Mouse (Mus musculus): ENCODE measurements at regions not wholly inside any gene's neighbourhood (a gene's known extent, or its start where the extent isn't known, plus 50 kb on each side); places are given as distances from the start of the nearest gene placed in this dataset.
A peak's percentile ranks its signal among the peaks of the same experiment; 100 is the strongest.

DNA sequence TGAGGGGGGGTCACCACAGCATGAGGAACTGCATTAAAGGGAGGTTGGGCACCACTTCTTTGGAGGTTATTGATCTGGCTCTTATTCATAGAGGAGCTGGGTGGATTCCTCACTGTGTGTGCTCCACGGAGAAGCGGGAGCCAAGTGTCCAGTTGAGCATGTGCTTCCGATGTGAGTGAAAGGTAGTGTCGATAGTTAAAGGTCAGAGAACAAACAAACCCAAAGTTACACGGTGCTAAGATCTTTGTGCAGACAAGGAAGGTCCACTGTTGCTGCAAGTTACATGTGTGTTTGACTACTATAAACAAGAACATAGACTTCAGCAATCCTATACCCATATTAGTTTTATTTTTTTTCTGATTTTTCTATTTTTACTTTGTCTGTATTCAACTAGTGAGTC lies 80.8 kb upstream of the Bcl6 start:
- WGBS, result 71% methylated on average over 5 of the region's 5 CpGs
- no peak for ATAC-seq
- no peaks in the 10 kb centered on the region for H3K4me1 ChIP-seq (replicated peaks; ENCODE audit: control insufficient read depth, insufficient read depth, low read length)

DNA sequence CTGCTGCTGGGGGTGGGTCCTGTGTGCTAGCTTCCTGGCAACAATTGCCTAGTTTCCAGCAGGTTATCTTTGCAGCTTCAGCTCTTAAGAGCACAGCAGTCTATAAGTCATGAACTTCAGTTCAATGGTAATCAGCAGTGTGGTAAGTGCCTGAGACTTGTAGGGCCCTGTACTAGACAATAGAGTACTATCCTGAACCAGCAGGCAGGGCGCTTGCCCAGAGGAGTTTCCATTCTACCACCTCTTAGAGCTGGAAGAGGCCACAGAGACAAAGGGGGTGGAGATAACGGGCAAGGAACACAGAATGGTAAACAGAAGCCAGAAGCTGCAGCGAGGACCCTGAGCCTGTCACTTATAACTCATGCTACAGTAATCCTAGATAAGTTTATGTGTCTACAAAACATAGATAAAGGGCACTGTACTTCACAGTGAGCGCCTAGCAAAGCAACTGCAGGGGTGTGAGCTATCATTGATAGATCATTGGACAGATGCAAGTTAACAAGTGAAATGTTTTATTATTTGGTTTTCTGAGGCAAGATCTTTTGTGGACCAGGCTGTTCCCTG lies 79.7 kb upstream of the Bcl6 start:
- WGBS, result 23% methylated on average over 4 of the region's 4 CpGs
- Histone ChIP-seq H3K27ac (ENCODE audit: low read depth, low read length) (0 out of 2 replicates have a peak overlapping the region, but pooled peaks have one; percentile 15), H3K9ac (ENCODE audit: low read depth, low read length) (no peak overlapping the region), H3K36me3 (ENCODE audit: control insufficient read depth, insufficient read depth) (no peaks in the 10 kb centered on the region), H3K4me1 (replicated peaks; ENCODE audit: control insufficient read depth, insufficient read depth, low read length) (no peaks in the 10 kb centered on the region), H3K27me3 (replicated peaks; ENCODE audit: control insufficient read depth, insufficient read depth, low read length) (no peaks in the 10 kb centered on the region), H3K4me3 (ENCODE audit: low read depth, low read length) (no peak overlapping the region), H3K4me2 (replicated peaks; ENCODE audit: low read depth) (no peak overlapping the region), H3K9me3 (ENCODE audit: control insufficient read depth) (no peaks in the 10 kb centered on the region)
- ATAC-seq, result peak; percentile 51
- 0 out of 2 replicates have a peak, but pooled peaks have one; percentile 1 for TF ChIP-seq CTCF (IDR thresholded peaks at IDR 0.05; ENCODE audit: low read depth)

More for the DNA sequence above, 80.8 kb upstream of the Bcl6 start:
- Histone ChIP-seq H3K9ac (ENCODE audit: low read depth, low read length) (no peak overlapping the region), H3K27ac (ENCODE audit: low read depth, low read length) (no peak overlapping the region), H3K27me3 (replicated peaks; ENCODE audit: control insufficient read depth, insufficient read depth, low read length) (no peaks in the 10 kb centered on the region), H3K36me3 (ENCODE audit: control insufficient read depth, insufficient read depth) (no peaks in the 10 kb centered on the region), H3K4me3 (ENCODE audit: low read depth, low read length) (no peak overlapping the region), H3K9me3 (ENCODE audit: control insufficient read depth) (no peaks in the 10 kb centered on the region), H3K4me2 (replicated peaks; ENCODE audit: low read depth) (no peak overlapping the region)
- TF ChIP-seq CTCF (IDR thresholded peaks at IDR 0.05; ENCODE audit: low read depth), result no peak

- Histone ChIP-seq H3K9ac (ENCODE audit: low read depth, low read length) (no peak overlapping the region), H3K4me1 (replicated peaks; ENCODE audit: control insufficient read depth, insufficient read depth, low read length) (no peaks in the 10 kb centered on the region), H3K4me2 (replicated peaks; ENCODE audit: low read depth) (no peak overlapping the region), H3K27me3 (replicated peaks; ENCODE audit: control insufficient read depth, insufficient read depth, low read length) (no peaks in the 10 kb centered on the region), H3K4me3 (ENCODE audit: low read depth, low read length) (no peak overlapping the region), H3K27ac (ENCODE audit: low read depth, low read length) (no peak overlapping the region), H3K9me3 (ENCODE audit: control insufficient read depth) (no peaks in the 10 kb centered on the region), H3K36me3 (ENCODE audit: control insufficient read depth, insufficient read depth) (no peaks in the 10 kb centered on the region)
- no peak for TF ChIP-seq CTCF (IDR thresholded peaks at IDR 0.05; ENCODE audit: low read depth)
- WGBS, result 84% methylated on average over 5 of the region's 5 CpGs
- no peak for ATAC-seq
Observed at GRCm38 (mm10) chr16:24062314-24062713, 73.7 kb upstream of the Bcl6 start.

DNA sequence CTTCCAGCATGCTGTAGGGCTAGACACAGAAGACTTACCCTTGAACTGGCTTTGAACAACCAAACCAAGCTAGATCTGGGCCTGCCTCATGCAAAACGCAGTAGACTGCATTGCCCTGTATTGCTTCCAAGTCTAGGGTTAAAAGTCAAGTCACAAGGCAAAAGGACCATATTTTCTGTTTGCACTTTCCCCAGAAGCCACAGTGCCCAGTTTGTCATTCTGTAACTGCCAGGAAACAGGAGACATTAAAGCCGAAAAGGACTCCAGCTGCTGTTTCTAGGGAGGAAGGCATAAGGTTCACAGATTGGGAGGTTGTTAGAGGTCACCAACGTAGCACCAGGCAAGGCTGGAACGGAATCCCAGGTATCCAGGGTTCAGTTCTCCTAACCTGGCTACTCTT lies 72.8 kb upstream of the Bcl6 start:
- no peak overlapping the region for H3K9ac ChIP-seq (ENCODE audit: low read depth, low read length)
- H3K4me1 ChIP-seq (replicated peaks; ENCODE audit: control insufficient read depth, insufficient read depth, low read length), result no peaks in the 10 kb centered on the region
- no peak for TF ChIP-seq CTCF (IDR thresholded peaks at IDR 0.05; ENCODE audit: low read depth)
- no peak for ATAC-seq
- H3K27me3 ChIP-seq (replicated peaks; ENCODE audit: control insufficient read depth, insufficient read depth, low read length), result no peaks in the 10 kb centered on the region
- no peaks in the 10 kb centered on the region for H3K9me3 ChIP-seq (ENCODE audit: control insufficient read depth)
- 57% methylated on average over 4 of the region's 4 CpGs for WGBS
- no peak overlapping the region for H3K27ac ChIP-seq (ENCODE audit: low read depth, low read length)
- no peaks in the 10 kb centered on the region for H3K36me3 ChIP-seq (ENCODE audit: control insufficient read depth, insufficient read depth)
- no peak overlapping the region for H3K4me3 ChIP-seq (ENCODE audit: low read depth, low read length)
- H3K4me2 ChIP-seq (replicated peaks; ENCODE audit: low read depth), result no peak overlapping the region

- no peaks in the 10 kb centered on the region for H3K4me1 ChIP-seq (replicated peaks; ENCODE audit: control insufficient read depth, insufficient read depth, low read length)
- 49% methylated on average over 4 of the region's 4 CpGs for WGBS
- no peak overlapping the region for H3K4me3 ChIP-seq (ENCODE audit: low read depth, low read length)
- H3K4me2 ChIP-seq (replicated peaks; ENCODE audit: low read depth), result no peak overlapping the region
- no peak overlapping the region for H3K9ac ChIP-seq (ENCODE audit: low read depth, low read length)
- no peaks in the 10 kb centered on the region for H3K9me3 ChIP-seq (ENCODE audit: control insufficient read depth)
- no peak for ATAC-seq
- H3K27ac ChIP-seq (ENCODE audit: low read depth, low read length), result no peak overlapping the region
- TF ChIP-seq CTCF (IDR thresholded peaks at IDR 0.05; ENCODE audit: low read depth), result no peak
- no peaks in the 10 kb centered on the region for H3K27me3 ChIP-seq (replicated peaks; ENCODE audit: control insufficient read depth, insufficient read depth, low read length)
- H3K36me3 ChIP-seq (ENCODE audit: control insufficient read depth, insufficient read depth), result no peaks in the 10 kb centered on the region
Observed at GRCm38 (mm10) chr16:24059090-24059600, 70.5 kb upstream of the Bcl6 start.

DNA sequence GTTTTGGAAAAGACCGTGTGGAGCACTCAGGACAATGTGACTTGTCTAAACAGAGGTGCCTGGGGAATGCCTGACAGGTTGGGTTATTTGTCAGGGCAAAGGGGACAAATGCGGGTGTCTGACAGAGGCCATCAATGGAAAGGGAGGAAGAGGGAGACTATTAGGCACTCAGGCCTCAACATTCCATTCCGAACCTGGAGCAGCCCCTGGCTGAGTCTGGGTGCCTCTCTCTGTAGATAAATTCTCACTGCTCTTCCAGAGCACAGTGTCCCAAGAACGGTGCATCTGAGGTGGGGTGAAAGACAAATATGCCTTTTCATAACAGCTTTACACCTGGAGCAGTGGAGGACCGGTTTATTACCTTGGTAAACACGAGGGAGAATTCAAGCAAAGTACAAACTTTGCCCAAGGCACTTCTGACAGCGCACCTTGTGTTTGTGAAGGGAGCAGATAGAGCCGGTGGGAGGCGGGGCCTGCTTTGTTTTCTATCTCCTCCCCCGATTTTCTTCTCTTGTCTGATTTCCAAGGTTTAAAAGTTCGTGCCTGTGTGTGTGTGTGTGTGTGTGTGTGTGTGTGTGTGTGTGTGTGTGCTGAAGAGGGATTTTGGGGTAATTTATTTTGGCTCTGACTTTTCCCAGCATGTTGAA lies 68.4 kb upstream of the Bcl6 start:
- Histone ChIP-seq H3K36me3 (ENCODE audit: control insufficient read depth, insufficient read depth) (no peaks in the 10 kb centered on the region), H3K4me2 (replicated peaks; ENCODE audit: low read depth) (0 out of 2 replicates have a peak overlapping the region, but pooled peaks have one; percentile 13), H3K9ac (ENCODE audit: low read depth, low read length) (no peak overlapping the region), H3K27me3 (replicated peaks; ENCODE audit: control insufficient read depth, insufficient read depth, low read length) (no peaks in the 10 kb centered on the region), H3K27ac (ENCODE audit: low read depth, low read length) (no peak overlapping the region), H3K4me3 (ENCODE audit: low read depth, low read length) (no peak overlapping the region), H3K4me1 (replicated peaks; ENCODE audit: control insufficient read depth, insufficient read depth, low read length) (no peaks in the 10 kb centered on the region), H3K9me3 (ENCODE audit: control insufficient read depth) (no peaks in the 10 kb centered on the region)
- TF ChIP-seq CTCF (IDR thresholded peaks at IDR 0.05; ENCODE audit: low read depth), result no peak
- WGBS, result 16% methylated on average over 11 of the region's 11 CpGs
- ATAC-seq, result peak; percentile 86

All from intestine, postnatal 0 days (tissue).